Mouse (Mus musculus): ENCODE results near the gene Mterf2.
A peak's percentile ranks its signal among the peaks of the same experiment; 100 is the strongest.

Gene Mterf2

GRCm38 (mm10) chr10:85127395-85128287 lies at the start of gene Mterf2:
Gene Mterf2 (minus strand): TSS chr10:85128027.
- peak; percentile 87 for DNase-seq (ENCODE audit: extremely low spot score)

DNA sequence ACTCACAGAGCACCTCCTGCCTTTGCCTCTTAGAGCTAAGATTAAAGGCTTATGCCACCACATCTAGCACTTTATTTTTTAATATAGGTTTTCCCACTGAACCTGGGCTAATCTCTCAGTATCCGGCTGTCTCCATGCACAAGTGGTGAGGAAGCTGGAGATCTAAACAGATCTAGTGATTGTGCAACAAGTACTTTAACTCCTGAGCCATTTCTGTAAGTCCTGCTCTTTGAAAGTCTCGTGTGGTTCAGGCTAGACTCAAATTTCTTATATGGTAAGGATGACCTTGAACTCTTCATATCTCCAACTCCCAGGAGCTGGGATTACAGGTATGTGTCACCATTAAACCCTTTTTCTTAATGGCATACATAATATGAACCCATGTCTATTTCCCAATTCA lies 48.8 kb upstream of the Mterf2 start:
- DNase-seq (ENCODE audit: extremely low spot score): no peak

- DNase-seq (ENCODE audit: extremely low spot score): no peak
Observed at GRCm38 (mm10) chr10:85165306-85165705, 37.5 kb upstream of the Mterf2 start.

- no peak for DNase-seq (ENCODE audit: extremely low spot score)
Observed at GRCm38 (mm10) chr10:85164791-85165190, 37.0 kb upstream of the Mterf2 start.

GRCm38 (mm10) chr10:85161745-85162351 lies 34.0 kb upstream of the Mterf2 start:
- no peak for DNase-seq (ENCODE audit: extremely low spot score)

DNA sequence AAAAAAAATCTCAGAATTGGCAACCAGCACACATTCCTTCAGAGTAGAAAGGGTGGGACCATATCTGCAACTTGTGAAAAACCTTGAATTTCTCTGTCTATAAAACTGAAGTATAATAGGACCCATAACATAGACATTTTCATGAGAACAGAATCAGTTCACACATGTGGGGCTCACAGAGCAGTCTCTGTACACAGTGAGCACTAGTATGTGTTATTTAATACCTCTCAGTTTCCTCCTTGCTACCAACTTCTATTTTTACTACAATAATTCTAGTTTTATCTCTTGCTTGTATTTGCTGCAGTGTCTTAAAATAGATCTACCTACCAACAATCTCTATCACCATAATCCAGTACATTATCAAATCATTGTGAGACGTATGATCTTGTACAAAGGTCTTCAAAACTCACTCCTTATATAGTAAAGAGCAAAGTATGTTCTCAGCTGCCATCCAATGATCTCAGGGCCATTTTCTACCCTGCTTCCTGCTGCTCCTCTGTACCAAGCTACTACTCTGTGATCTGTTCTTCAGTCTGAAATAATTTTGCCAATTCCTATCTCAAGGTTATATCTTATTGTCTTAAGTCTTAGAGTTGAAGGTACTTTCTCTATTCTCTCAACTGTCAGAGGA lies 32.3 kb upstream of the Mterf2 start:
- DNase-seq (ENCODE audit: extremely low spot score): no peak

GRCm38 (mm10) chr10:85157451-85157850 lies 29.6 kb upstream of the Mterf2 start:
- no peak for DNase-seq (ENCODE audit: extremely low spot score)

GRCm38 (mm10) chr10:85154195-85154594 lies 26.4 kb upstream of the Mterf2 start:
- DNase-seq (ENCODE audit: extremely low spot score): peak; percentile 25

- DNase-seq (ENCODE audit: extremely low spot score): no peak
Observed at GRCm38 (mm10) chr10:85149226-85149625, 21.4 kb upstream of the Mterf2 start.

- no peak for DNase-seq (ENCODE audit: extremely low spot score)
Observed at GRCm38 (mm10) chr10:85146282-85146681, 18.5 kb upstream of the Mterf2 start.

DNA sequence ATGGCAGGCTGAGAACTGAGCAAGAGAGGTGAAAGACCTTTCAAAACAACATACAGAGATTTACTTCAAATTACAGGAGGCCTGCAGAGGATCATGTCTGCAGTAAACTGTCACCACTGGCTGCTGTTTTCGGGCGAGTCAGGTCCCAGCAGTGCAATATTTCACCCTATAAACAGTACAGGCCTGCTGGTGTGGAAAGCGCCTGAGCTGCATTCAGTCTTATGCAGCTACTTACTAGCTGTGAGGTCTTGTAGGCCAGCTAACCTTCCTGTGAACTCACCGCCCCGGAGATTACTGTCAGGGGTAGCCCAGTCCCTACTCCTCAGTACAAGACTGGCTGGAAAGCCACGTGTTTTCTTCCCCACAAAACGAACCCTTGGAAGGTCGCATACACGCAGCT lies 13.6 kb upstream of the Mterf2 start:
- no peak for DNase-seq (ENCODE audit: extremely low spot score)

DNA sequence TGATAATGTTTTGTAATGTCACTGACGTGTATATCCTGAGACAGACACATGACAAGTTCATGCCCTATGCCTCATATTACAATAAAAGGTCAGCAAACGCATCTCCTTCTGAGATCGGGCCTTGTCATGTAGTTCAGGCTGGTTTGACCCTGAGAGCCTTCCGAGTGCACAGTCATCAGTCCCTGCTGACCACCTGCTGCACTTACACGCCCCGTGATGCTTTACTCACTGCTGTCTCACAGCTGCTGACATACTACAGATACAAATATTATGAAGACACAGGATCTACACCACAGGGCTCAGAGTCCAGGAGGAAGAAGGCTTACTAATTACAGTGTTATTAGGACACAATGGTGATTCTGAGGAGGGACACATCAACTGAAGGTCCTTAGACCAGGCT lies 8.7 kb upstream of the Mterf2 start:
- DNase-seq (ENCODE audit: extremely low spot score): no peak

- no peak for DNase-seq (ENCODE audit: extremely low spot score)
Observed at GRCm38 (mm10) chr10:85128453-85128852, 626 bp upstream of the Mterf2 start.

- no peak for DNase-seq (ENCODE audit: extremely low spot score)
Observed at GRCm38 (mm10) chr10:85125184-85125583, 2.6 kb downstream of the Mterf2 start.

DNA sequence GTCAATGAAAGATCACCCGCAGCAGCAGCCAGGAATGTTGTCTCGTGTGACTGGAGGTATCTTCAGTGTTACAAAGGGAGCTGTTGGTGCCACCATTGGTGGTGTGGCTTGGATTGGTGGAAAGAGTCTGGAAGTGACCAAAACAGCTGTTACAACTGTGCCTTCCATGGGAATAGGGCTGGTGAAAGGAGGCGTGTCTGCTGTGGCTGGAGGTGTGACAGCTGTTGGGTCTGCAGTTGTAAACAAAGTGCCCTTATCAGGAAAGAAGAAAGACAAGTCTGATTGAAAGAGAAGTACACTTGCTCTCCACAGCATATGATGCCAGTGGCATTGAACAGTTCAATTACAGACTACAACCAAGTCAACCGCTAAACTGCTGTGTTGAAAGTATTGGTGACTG lies 13.4 kb downstream of the Mterf2 start:
- DNase-seq (ENCODE audit: extremely low spot score): no peak

DNA sequence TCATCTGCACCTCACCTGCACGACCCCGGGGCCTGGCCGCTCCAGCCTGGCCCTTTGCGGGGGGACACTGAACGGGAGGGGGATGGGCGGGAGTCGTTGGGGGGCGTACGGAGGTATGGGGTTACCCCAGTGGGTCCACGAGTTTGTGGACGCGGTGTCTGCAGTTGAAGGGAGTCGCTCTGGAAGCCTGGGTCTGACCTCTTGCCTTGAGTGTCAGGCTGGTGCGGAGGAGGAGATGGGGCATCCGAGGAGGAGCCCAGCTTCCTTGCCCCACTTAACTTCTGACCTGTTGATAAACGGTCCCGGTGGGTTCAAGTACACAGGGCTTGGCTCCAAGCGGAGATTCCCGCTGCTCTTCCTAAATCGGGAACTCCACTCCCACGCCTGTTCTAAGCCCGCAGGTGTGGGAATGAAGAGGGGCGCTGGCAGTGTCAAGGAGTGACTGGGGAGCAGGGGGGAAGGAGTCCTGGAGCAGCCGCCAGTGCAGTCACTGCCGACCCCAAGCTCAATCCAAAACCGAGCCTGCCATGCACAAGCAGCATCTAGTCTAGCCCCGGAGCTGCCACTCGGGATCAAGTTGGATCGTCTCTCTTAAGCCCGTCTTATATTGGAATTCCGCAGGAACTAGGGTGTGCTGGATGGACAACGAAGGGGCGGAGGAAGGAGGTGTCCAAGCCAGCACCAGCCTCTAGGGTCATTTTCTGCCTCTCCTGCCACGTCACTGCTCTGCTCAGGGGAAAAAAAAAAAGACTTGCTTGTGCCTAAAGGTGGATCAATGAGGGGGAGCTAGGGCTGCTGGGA lies 24.5 kb downstream of the Mterf2 start:
- peak; percentile 61 for DNase-seq (ENCODE audit: extremely low spot score)

- peak; percentile 96 for DNase-seq (ENCODE audit: extremely low spot score)
Observed at GRCm38 (mm10) chr10:85102247-85103084, 25.4 kb downstream of the Mterf2 start, which contains the start of the genes Fhl4 and Tmem263. Gene Fhl4 (minus strand): TSS chr10:85102495. Gene Tmem263 (plus strand): TSS chr10:85102627.

- DNase-seq (ENCODE audit: extremely low spot score): no peak
Observed at GRCm38 (mm10) chr10:85101841-85102240, 26.0 kb downstream of the Mterf2 start.

DNA sequence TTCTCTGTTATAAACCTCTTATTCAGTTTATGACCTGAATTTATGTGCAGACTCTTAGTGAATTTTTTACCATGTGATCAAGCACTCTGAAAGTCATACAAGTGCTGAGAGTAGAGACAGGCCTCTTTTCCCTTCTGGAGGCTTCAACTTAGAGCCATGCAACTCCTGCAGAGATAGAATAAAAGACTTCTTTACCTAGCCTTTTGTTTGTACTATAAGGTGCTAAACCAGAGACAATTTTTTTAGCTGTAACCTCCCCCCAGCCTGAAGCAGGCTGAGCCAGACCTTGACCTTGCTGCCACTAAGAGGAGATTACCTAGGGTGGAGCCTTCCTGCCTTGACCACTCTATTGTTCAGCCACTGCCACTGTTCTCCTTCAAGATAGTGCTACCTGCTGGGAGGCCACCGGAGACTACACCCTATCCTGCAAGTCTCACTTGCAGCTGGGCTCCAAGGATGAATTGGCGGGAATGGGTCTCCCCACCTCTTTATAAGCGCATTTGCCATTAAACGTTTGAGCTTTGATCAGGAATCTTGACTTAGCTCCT lies 56.1 kb downstream of the Mterf2 start:
- DNase-seq (ENCODE audit: extremely low spot score): no peak
